Mouse (Mus musculus): ENCODE measurements around the gene Lrrc73. TPM values are rescaled to one million over a fixed set of nuclear protein-coding genes. Genes with fewer than 3 reads are reported as not detected.

Lrrc73 gene
- polyA plus RNA-seq, 1 experiment from 2014 or later: 0.70 TPM

MicroRNAs within 50 kb of the gene (microRNA counts, 519-probe panel; counts per million panel counts)
- 32.2 counts per million for microRNA mmu-miR-693-3p
- 32.2 counts per million for microRNA mmu-miR-693-5p

Small RNAs within 50 kb of the gene (microRNA-seq; reads per million reads assigned to microRNA genes)
- gene Mir693 (ENCODE audit: borderline number of aligned reads): 0.34 reads per million

Other genes with a start within 250 kb of the Lrrc73 start
- gene Vegfa, start 221.2 kb upstream of the Lrrc73 start, polyA plus RNA-seq (2014; fragmentation: Nextera tagmentation; extraction: Ambion mirVana): 4.9 and 7.4 TPM in 2 replicates
- 118 and 123 TPM in 2 replicates for gene Mrps18a, start 142.5 kb upstream of the Lrrc73 start, polyA plus RNA-seq (2014; fragmentation: Nextera tagmentation; extraction: Ambion mirVana)
- gene Rsph9, start 109.3 kb upstream of the Lrrc73 start, polyA plus RNA-seq (2014; fragmentation: Nextera tagmentation; extraction: Ambion mirVana): 6.1 and 6.7 TPM in 2 replicates
- 38.8 and 39.8 TPM in 2 replicates for gene Mad2l1bp, start 100.0 kb upstream of the Lrrc73 start, polyA plus RNA-seq (2014; fragmentation: Nextera tagmentation; extraction: Ambion mirVana)
- gene Gtpbp2, start 92.5 kb upstream of the Lrrc73 start, polyA plus RNA-seq (2014; fragmentation: Nextera tagmentation; extraction: Ambion mirVana): 24.9 and 28.6 TPM in 2 replicates
- gene Polh, start 50.9 kb upstream of the Lrrc73 start, polyA plus RNA-seq (2014; fragmentation: Nextera tagmentation; extraction: Ambion mirVana): 12.1 and 12.3 TPM in 2 replicates
- gene Xpo5, start 50.7 kb upstream of the Lrrc73 start, polyA plus RNA-seq (2014; fragmentation: Nextera tagmentation; extraction: Ambion mirVana): 32.3 and 32.6 TPM in 2 replicates
- 56.0 and 56.1 TPM in 2 replicates for gene Polr1c, start 5.5 kb upstream of the Lrrc73 start, polyA plus RNA-seq (2014; fragmentation: Nextera tagmentation; extraction: Ambion mirVana)
- 77.8 and 83.0 TPM in 2 replicates for gene Yipf3, start 5.5 kb upstream of the Lrrc73 start, polyA plus RNA-seq (2014; fragmentation: Nextera tagmentation; extraction: Ambion mirVana)
- 36.8 and 37.0 TPM in 2 replicates for gene Tjap1, start 29.5 kb downstream of the Lrrc73 start, polyA plus RNA-seq (2014; fragmentation: Nextera tagmentation; extraction: Ambion mirVana)
- gene Dlk2, start 43.9 kb downstream of the Lrrc73 start, polyA plus RNA-seq (2014; fragmentation: Nextera tagmentation; extraction: Ambion mirVana): 0.27 TPM in 1 of 2 replicates, not detected in the other
- gene Abcc10, start 74.8 kb downstream of the Lrrc73 start, polyA plus RNA-seq (2014; fragmentation: Nextera tagmentation; extraction: Ambion mirVana): 3.4 and 4.3 TPM in 2 replicates
- gene Zfp318, start 130.2 kb downstream of the Lrrc73 start, polyA plus RNA-seq (2014; fragmentation: Nextera tagmentation; extraction: Ambion mirVana): 6.1 and 8.2 TPM in 2 replicates
- 0.39 and 0.97 TPM in 2 replicates for gene Crip3, start 175.4 kb downstream of the Lrrc73 start, polyA plus RNA-seq (2014; fragmentation: Nextera tagmentation; extraction: Ambion mirVana)
- gene Slc22a7, start 184.9 kb downstream of the Lrrc73 start, polyA plus RNA-seq (2014; fragmentation: Nextera tagmentation; extraction: Ambion mirVana): 0.20 TPM in 1 of 2 replicates, not detected in the other
- gene Ttbk1, start 234.1 kb downstream of the Lrrc73 start, polyA plus RNA-seq (2014; fragmentation: Nextera tagmentation; extraction: Ambion mirVana): 0.04 and 0.07 TPM in 2 replicates
- gene Dnph1, start 243.2 kb downstream of the Lrrc73 start, polyA plus RNA-seq (2014; fragmentation: Nextera tagmentation; extraction: Ambion mirVana): 27.9 and 28.4 TPM in 2 replicates

Measured in heart, embryonic 11.5 days (tissue).